In genomic region chr6:125049678-125050077, GRCm38 (mm10) we compare ENCODE assay signal across 7 mouse cellular contexts. TPM values are rescaled to one million over a fixed set of nuclear protein-coding genes. Genes with fewer than 3 reads are reported as not detected.
DNase-seq lines count a peak whose midpoint lies in the region; ATAC-seq lines count a peak whose summit lies in the region.

TSS of gene Acrbp (plus strand) at chr6:125049689.

- H3K4me2 ChIP-seq in lung, embryonic 16.5 days (ENCODE audit: low read depth, low read length): no peak within 1 kb of the TSS
- no peak within 1 kb of the TSS for H3K4me2 ChIP-seq in embryonic facial prominence, embryonic 11.5 days (ENCODE audit: low read depth, low read length)
- no peak within 1 kb of the TSS for H3K4me2 ChIP-seq in hindbrain, embryonic 13.5 days
- no peak within 1 kb of the TSS for H3K4me2 ChIP-seq in neural tube, embryonic 15.5 days

- WGBS in lung, embryonic 16.5 days: 42% methylated on average over 20 of the region's 20 CpGs
- WGBS in embryonic facial prominence, embryonic 11.5 days: 27% methylated on average over 20 of the region's 20 CpGs
- 37% methylated on average over 20 of the region's 20 CpGs for WGBS in hindbrain, embryonic 13.5 days
- WGBS in neural tube, embryonic 15.5 days: 41% methylated on average over 20 of the region's 20 CpGs

- peaks cover 38% of the 10 kb centered on the region for H3K36me3 ChIP-seq in lung, embryonic 16.5 days (ENCODE audit: control insufficient read depth, insufficient read depth, low read length)
- peaks cover 9% of the 10 kb centered on the region for H3K36me3 ChIP-seq in embryonic facial prominence, embryonic 11.5 days (replicated peaks; ENCODE audit: control insufficient read depth, insufficient read depth, low read depth, low read length)
- H3K36me3 ChIP-seq in hindbrain, embryonic 13.5 days: peaks cover 96% of the 10 kb centered on the region
- H3K36me3 ChIP-seq in neural tube, embryonic 15.5 days: peaks cover 88% of the 10 kb centered on the region

- no peaks in the 10 kb centered on the region for H3K27me3 ChIP-seq in lung, embryonic 16.5 days (ENCODE audit: control insufficient read depth, insufficient read depth, low read depth, low read length)
- no peaks in the 10 kb centered on the region for H3K27me3 ChIP-seq in embryonic facial prominence, embryonic 11.5 days (ENCODE audit: control insufficient read depth, insufficient read depth, low read length)
- no peaks in the 10 kb centered on the region for H3K27me3 ChIP-seq in hindbrain, embryonic 13.5 days
- H3K27me3 ChIP-seq in neural tube, embryonic 15.5 days (replicated peaks): no peaks in the 10 kb centered on the region

- no peaks in the 10 kb centered on the region for H3K4me1 ChIP-seq in lung, embryonic 16.5 days (replicated peaks; ENCODE audit: control insufficient read depth, insufficient read depth, low read length)
- no peaks in the 10 kb centered on the region for H3K4me1 ChIP-seq in embryonic facial prominence, embryonic 11.5 days (ENCODE audit: control insufficient read depth, insufficient read depth, low read length)
- H3K4me1 ChIP-seq in hindbrain, embryonic 13.5 days (replicated peaks): 0 out of 2 replicates have a peak, but pooled peaks cover 6% of the 10 kb centered on the region
- no peaks in the 10 kb centered on the region; the same call in 1 of the 2 replicates for H3K4me1 ChIP-seq in neural tube, embryonic 15.5 days

- H3K9ac ChIP-seq in lung, embryonic 16.5 days (ENCODE audit: low read length): no peak within 1 kb of the TSS
- H3K9ac ChIP-seq in embryonic facial prominence, embryonic 11.5 days (replicated peaks; ENCODE audit: low read length): no peak within 1 kb of the TSS
- H3K9ac ChIP-seq in hindbrain, embryonic 13.5 days: peak within 1 kb of the TSS; percentile 24; the same call in 1 of the 2 replicates
- H3K9ac ChIP-seq in neural tube, embryonic 15.5 days (replicated peaks): no peak within 1 kb of the TSS

- H3K9me3 ChIP-seq in lung, embryonic 16.5 days (ENCODE audit: control insufficient read depth, low read length): no peaks in the 10 kb centered on the region
- H3K9me3 ChIP-seq in embryonic facial prominence, embryonic 11.5 days (replicated peaks; ENCODE audit: control insufficient read depth, low read length): no peaks in the 10 kb centered on the region
- no peaks in the 10 kb centered on the region for H3K9me3 ChIP-seq in hindbrain, embryonic 13.5 days
- H3K9me3 ChIP-seq in neural tube, embryonic 15.5 days (replicated peaks): no peaks in the 10 kb centered on the region

- DNase-seq in lung, postnatal 10 days: no peak
- DNase-seq in embryonic facial prominence, embryonic 11.5 days (ENCODE audit: low spot score): no peak
- no peak for DNase-seq in ovary, postnatal 14 days (ENCODE audit: low spot score)
- DNase-seq in retina, postnatal 1 day: no peak

- no peak within 1 kb of the TSS for H3K4me3 ChIP-seq in lung, embryonic 16.5 days (ENCODE audit: low read length)
- no peak within 1 kb of the TSS for H3K4me3 ChIP-seq in embryonic facial prominence, embryonic 11.5 days (ENCODE audit: low read depth, low read length)
- no peak within 1 kb of the TSS for H3K4me3 ChIP-seq in hindbrain, embryonic 13.5 days
- no peak within 1 kb of the TSS for H3K4me3 ChIP-seq in neural tube, embryonic 15.5 days (replicated peaks)

- H3K27ac ChIP-seq in lung, embryonic 16.5 days (ENCODE audit: low read length): no peak within 1 kb of the TSS
- H3K27ac ChIP-seq in embryonic facial prominence, embryonic 11.5 days (replicated peaks; ENCODE audit: low read depth, low read length): no peak within 1 kb of the TSS
- no peak within 1 kb of the TSS for H3K27ac ChIP-seq in hindbrain, embryonic 13.5 days
- no peak within 1 kb of the TSS for H3K27ac ChIP-seq in neural tube, embryonic 15.5 days (replicated peaks)

- ATAC-seq in lung, embryonic 16.5 days (ENCODE audit: low read depth): no peak
- 0 out of 2 replicates have a peak, but pooled peaks have one; percentile 22 for ATAC-seq in embryonic facial prominence, embryonic 11.5 days (replicated peaks; ENCODE audit: insufficient number of reproducible peaks, low FRiP score, low TSS enrichment, low read depth)
- no peak for ATAC-seq in hindbrain, embryonic 13.5 days (ENCODE audit: low FRiP score)
- ATAC-seq in neural tube, embryonic 15.5 days (ENCODE audit: low FRiP score): no peak

RNA-seq across cellular contexts. Expression of gene Acrbp, which starts in this region (rescaled TPM):
- polyA plus RNA-seq in lung, embryonic 16.5 days (2015; fragmentation: Nextera tagmentation; extraction: Ambion mirVana): 12.9 and 16.4 TPM in 2 replicates
- 10.0 and 12.5 TPM in 2 replicates for polyA plus RNA-seq in embryonic facial prominence, embryonic 11.5 days (2014; fragmentation: Nextera tagmentation; extraction: Ambion mirVana)
- polyA plus RNA-seq in hindbrain, embryonic 13.5 days (2015; fragmentation: Nextera tagmentation; extraction: Ambion mirVana): 17.5 and 19.7 TPM in 2 replicates
- polyA plus RNA-seq in neural tube, embryonic 15.5 days (2015; fragmentation: Nextera tagmentation; extraction: Ambion mirVana): 17.3 and 21.5 TPM in 2 replicates
